Mouse (Mus musculus): Measurements from ENCODE around the gene Prkag2.

DNA sequence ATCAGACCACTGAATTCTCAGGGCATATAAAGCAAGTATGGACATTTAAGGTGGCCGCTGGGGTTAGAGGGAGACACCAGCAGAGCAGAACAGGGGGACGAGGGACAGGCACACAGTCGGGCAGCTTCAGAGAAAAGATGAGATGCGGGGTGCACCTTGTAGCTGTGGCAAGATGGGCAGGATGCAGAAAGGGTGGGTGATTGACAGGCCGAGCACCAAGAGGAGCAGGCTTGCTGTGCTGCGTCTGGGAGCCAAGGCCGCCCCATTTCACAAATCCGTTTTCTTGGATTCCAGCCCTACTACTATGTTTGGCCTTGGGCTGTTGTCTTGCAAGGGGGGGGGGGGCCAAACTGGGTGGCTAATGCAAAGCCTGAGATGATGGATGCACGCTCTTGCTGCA, 195.5 kb downstream of the Prkag2 start:
- TF ChIP-seq CTCF (IDR thresholded peaks at IDR 0.05; ENCODE audit: low read depth) (no peak), EP300 (IDR thresholded peaks at IDR 0.05; ENCODE audit: low read depth) (no peak)
